Mouse (Mus musculus) heart, postnatal 25 days (tissue): Measurements from ENCODE around the gene Spats2l. TPM values are rescaled to one million over a fixed set of nuclear protein-coding genes. Genes with fewer than 3 reads are reported as not detected.
A peak's percentile ranks its signal among the peaks of the same experiment; 100 is the strongest.

Experiments used
- DNase-seq: peaks from one replicate; pipeline ENCODE4 v3.0.0; 2022; ENCODE audit warnings: low spot score
- intact Hi-C: fragments of 180-260 bp; cut with DNase I; formaldehyde crosslinking; loops from one replicate; pipeline ENCODE4 v1.15.1; 2025
- total RNA-seq, 2 experiments: library from RNA; stranded (reverse); gene quantifications; 2 replicates each; pipeline ENCODE4 v1.2.3; 2021

Gene Spats2l
- total RNA-seq, 2 experiments from 2014 or later, result 8.6 to 9.1 TPM

DNA sequence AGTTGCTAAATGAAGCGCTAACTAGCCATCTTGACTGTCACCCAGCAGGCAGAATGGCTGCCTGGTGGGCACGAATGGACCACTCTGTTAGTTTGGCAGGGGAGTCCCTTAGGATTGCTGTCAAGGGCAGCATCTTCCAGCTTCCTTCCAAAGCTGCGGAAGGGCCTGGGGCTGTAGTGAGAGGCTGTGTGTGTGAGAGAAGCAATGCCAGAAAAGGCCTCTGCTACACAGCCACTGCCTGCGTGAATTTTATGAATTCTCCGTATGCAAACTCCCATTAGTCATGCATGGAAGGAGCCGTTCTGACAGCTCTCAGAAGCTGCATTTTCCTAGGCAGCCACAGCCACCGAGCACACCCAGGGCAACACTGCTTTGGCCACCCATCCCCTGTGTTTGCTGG, 101.5 kb downstream of the Spats2l start:
- DNase-seq, result no peak
- intact Hi-C loops, result no loop called here

- DNase-seq, result no peak
- intact Hi-C loops, result no loop called here
Observed at GRCm38 (mm10) chr1:57878957-57879356, 105.0 kb downstream of the Spats2l start.

DNA sequence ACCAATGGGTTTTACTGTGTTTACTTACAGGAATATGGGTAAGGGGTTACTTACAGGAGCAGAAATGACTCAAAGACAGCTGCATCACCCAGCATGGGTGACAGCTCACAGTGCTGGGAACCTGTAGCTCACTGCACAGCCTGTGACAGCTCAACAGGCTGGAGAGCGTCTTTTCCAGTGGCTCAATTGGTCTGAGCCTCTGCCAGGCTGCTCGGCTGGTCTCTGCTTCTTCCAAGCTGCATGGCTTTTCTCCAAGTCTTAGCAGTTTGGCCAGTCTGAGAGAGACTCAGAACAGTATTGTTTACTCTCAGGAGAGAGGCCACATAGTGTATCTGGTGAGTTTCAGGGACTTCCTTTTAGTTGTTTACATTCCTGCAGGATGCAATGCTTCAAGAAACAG, 110.9 kb downstream of the Spats2l start:
- DNase-seq, result peak; percentile 8
- intact Hi-C loops, result no loop called here

DNA sequence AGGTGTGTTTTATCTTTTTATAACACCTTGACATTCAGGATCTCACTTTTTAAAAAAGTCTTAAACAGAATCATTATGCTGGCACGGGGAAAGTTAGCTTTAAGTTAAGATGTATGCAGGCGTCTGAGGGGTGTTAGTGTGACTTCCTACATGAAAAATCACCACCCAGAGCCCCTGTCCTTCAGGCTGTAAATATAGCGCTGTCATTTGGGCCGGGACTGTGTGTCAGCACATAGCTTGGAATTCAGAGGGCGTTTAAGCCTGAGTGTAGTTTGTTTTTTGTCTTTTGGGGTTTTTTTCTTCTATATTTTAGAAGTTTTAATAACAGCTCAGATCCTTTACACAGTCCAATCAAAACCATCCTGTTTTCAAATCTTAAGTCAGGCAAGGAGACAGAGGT, 115.8 kb downstream of the Spats2l start:
- DNase-seq, result no peak
- intact Hi-C loops, result loop anchor here (5.0 kb wide), 1 partner anchor 38 kb away; no protein-coding TSS in a partner anchor

DNA sequence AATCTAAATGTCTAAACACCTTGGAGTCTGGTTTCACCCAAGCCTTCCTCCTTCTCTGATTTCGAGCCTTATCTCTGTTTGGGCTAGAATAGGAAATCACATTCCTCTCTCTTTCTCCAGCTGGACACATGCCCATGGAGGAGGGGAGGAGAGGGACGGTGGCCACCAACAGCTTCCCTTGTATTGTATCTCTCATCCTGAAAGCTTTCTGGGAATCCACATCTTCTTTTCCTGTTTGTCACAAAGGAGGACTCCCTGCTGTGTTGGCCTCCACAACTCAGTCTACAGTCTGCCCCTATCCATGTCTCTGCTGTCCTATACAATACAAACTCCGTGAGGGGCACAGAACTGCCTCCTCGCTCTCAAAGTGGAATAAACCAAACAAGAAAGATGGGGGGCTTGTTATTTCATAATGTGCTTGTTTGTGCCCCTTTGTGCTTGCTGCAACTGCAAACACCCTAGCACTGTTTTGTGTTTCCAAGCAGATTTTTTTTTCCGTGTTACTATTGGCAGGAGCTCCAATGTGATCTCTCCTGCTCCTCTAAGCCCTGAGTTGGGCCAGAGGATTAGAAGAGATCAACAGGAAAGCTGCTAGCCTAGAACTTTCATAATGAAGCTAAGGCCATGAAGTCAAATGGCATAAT, 116.4 kb downstream of the Spats2l start:
- no peak for DNase-seq
- intact Hi-C loops, result loop anchor here (5.0 kb wide), 1 partner anchor 38 kb away; no protein-coding TSS in a partner anchor

DNA sequence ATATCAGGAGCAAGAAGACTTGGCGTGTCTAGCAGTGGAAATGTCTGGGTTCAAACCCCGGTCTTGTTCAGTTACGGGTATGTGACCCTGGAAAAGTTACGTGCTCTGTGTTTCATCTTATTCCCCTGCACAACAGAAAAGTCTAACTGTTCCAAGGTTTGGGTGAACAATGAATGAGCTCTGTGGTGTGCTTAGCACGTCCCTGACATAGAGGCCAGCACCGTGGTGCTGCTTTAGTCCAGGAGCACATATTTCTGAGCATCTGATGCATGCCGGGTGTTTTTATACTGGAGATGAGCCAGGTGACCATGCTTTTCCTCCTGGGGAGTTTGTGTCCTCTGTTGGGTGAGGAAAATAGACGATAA, 116.9 kb downstream of the Spats2l start:
- intact Hi-C loops, result loop anchor here (5.0 kb wide), 1 partner anchor 39 kb away; no protein-coding TSS in a partner anchor
- no peak for DNase-seq

- intact Hi-C loops, result no loop called here
- DNase-seq, result no peak
Observed at GRCm38 (mm10) chr1:57901494-57901893, 127.5 kb downstream of the Spats2l start.

DNA sequence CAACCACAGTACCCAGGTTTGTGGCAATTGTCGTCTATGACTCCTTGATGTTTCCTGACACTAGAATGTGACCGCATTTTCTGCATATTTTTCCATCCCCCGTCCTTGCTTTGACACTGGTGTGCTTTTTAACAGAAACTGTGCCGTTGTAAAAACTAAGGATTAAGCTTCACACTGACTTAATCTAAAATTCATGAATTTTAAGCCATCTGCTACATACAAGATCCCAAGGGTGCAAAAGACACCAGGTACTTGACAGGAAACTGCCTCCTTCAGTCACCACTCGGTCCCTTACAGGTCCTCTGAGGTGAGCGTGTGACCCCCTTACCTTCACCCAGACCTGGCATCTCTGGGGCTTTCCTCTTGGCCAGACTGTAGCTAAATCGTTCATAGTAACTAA, 129.8 kb downstream of the Spats2l start:
- intact Hi-C loops, result no loop called here
- DNase-seq, result no peak

DNA sequence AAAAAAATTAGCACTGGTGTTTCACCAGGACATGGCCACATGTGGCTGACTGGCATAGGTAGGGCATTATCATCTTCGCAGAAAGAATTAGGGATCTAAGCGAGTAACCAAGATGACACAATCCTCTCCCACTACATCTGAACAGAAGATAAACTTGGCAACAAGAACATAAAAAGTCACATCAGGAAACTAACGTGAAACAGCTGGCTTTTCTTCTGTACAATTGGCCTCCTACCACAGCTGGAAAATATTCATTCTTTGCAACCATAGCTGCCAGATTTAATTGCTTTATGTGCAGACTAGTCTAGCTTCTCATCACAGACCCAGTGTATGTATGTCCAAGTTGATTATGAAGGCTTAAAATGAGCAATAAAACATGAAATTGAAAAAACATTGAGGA, 131.9 kb downstream of the Spats2l start:
- intact Hi-C loops, result no loop called here
- DNase-seq, result no peak

DNA sequence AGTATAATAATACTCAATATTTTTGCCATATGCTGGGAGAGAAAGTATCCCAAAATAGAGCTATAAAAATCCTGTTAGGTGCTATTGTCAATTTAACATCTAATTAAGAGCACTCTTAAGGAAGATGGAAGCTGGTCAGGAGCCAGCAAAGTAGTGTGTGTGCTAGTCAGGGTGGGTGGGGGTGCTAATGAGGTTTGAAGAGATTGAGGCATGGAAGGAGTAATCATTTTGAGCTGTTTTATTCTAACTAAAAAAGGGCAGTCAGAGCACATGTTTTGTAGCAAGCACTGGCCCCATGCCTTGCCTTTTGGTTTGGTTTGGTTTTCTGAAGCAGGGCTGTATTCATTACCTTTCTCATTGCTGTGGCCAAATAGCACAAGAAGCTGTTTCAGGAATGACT, 132.3 kb downstream of the Spats2l start:
- DNase-seq, result no peak
- intact Hi-C loops, result no loop called here

- DNase-seq, result no peak
- intact Hi-C loops, result no loop called here
Observed at GRCm38 (mm10) chr1:57911561-57911960, 137.6 kb downstream of the Spats2l start.

DNA sequence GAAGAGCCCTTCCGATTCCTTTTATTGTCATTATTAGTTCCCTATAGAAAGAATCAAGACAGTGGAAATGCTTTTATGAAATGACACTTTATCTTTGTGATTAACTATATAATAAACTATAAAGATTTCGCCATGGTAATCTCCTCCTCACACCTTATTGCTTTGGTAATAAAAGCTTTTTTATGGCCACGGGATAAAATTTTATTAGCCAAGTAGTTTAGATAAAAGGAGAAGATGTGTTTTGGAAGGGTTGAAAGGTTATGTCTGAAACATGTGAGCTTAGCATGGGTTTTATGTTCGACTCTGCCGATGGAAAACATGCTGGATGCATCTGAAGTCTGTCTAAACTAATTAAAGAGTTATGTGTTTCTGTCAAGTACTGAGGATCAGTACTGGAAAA, 143.4 kb downstream of the Spats2l start:
- no peak for DNase-seq
- intact Hi-C loops, result no loop called here

- no peak for DNase-seq
- intact Hi-C loops, result no loop called here
Observed at GRCm38 (mm10) chr1:57918567-57918966, 144.6 kb downstream of the Spats2l start.

GRCm38 (mm10) chr1:57934287-57934686, 160.3 kb downstream of the Spats2l start:
- intact Hi-C loops, result no loop called here
- DNase-seq, result no peak

DNA sequence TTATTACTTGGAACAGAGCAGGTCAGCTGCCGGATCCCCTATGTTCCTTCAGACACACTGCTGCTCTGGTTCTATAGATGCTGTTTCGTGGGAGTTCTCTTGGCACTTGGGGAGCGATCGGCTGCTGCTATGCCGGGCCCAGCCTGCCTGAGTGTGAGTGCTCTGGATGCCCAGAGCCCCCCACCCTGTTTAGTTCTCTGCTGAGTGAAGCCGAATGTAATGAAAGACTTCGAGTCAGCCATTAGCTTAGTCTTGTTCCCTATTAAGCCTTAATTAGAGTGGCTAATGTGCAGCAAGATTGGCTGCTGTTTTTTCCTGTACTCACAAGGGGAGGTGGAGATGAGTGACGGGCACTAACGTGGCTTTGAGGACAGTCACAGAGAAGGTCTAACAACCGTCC, 166.7 kb downstream of the Spats2l start:
- intact Hi-C loops, result no loop called here
- no peak for DNase-seq

DNA sequence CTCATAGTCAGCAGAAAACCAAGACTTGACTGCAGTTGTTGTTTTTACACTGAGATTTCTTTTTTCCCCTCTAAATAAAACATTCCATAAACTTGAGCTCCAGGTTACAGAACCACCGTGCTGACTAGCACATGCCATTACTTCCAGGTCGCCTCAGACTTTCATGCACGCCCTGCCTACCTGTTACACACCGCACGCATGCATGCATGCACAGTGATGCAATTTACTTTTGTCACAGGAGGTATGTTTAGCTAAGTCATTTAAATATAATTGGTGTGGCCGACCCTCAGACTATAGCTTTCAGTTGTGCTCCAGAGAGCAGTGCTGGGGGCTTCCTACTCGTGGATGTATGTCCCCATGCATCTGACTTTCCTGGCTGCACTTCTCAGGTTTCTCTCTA, 167.1 kb downstream of the Spats2l start:
- intact Hi-C loops, result no loop called here

DNA sequence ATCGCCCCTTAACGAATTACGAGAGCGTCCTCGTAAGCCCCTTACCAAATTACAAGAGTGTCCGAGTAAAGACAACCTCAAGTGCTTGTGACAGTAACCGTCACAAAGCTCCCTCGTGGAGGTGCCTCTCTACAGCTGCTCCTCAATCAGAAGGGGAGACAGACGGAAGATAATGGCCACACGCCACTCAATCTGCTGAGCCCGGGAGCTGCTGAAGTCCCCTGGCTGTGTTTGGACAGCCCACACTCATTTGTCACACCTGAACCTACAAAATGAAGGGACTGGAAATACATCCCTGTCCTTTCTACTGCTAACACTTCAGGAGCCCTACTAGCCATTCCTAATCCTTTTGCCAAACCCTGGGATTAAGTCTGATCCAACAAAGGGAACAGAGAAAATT, 167.8 kb downstream of the Spats2l start:
- intact Hi-C loops, result no loop called here
- DNase-seq, result no peak

More for the DNA sequence above, 167.1 kb downstream of the Spats2l start:
- no peak for DNase-seq

- intact Hi-C loops, result no loop called here
- no peak for DNase-seq
Observed at GRCm38 (mm10) chr1:57942215-57942614, 168.3 kb downstream of the Spats2l start.

DNA sequence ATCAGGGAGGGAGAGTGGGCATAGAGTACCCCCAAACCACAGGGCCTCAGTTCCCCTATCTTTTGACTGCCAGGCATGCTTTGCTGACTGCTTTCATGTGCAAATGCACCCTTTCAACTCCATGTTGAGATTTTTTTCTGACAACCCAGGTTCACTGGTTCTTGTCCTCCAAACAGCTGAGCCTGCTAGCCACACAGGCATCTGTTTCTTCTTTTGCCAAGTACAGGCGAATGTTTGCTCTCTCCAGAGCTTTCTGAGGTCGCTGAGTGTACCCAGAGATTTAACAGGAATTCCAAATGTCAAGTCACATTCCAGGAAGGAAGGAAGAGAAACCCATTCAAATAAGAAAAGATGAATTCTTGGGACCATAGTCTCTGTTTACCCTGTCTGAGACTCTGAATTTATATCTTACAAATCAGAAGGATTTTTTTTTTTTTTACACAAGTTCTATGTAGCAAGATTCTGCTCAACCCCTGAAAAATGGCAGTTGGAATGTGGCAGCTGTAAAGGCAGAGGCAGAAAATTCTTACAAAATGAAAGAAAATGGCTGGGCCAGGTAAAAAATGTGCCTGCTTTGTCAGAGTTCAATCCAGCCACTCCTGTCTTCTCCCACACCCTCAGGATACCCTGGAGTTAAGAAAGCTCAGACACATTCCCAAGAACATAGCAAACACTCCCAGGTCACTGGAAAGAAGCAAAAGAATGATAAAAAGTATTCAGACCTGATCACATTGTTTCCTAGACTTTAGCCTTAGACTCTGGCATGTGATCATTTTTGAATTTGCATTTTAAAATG, 173.8 kb downstream of the Spats2l start:
- no peak for DNase-seq
- intact Hi-C loops, result loop anchor here (2.0 to 5.0 kb wide), 2 partner anchors 175 to 519 kb away; partner anchors contain the start of gene Spats2l

DNA sequence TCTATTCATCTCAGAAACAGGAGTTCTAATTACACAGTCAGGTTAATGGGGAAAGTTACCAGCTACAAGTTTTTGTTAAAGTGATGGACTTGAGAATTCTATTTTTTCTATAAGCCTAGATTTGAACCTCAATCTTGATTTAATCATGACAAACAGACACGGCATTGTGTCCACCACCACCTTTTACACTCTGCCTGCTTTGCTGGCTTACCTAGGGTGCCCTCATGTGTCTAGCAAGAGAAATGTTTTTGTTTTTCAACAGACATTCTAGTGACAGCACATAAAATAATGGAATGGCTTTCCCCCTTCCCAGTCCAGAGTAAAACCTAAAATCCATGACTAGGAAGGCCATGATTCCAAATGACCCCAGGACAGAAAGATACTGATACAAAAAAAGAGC, 175.2 kb downstream of the Spats2l start:
- intact Hi-C loops, result loop anchor here (2.0 to 5.0 kb wide), 2 partner anchors 177 to 520 kb away; partner anchors contain the start of gene Spats2l
- DNase-seq, result no peak

DNA sequence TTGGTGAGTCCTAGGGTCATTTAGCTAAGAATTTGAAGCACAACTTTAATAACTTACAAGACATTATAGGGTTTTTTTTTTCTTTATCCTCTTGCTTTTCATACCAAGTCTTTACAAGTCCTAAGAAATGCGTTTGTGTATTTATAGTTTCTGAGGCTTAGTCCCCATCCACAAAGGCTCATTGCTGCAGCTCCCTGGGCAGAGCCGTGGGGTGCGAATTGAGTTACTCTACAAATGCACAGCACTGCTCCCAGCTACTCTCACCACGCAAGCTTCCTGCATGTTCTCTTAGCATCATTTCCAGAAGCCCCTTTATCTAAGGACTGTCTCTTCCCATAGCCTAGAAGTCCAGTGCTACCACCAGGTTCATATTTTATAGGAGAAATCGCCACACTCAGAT, 175.8 kb downstream of the Spats2l start:
- no peak for DNase-seq

More for the DNA sequence above, 175.8 kb downstream of the Spats2l start:
- intact Hi-C loops, result loop anchor here (2.0 to 5.0 kb wide), 2 partner anchors 177 to 521 kb away; partner anchors contain the start of gene Spats2l
